Mouse (Mus musculus): ENCODE data around the gene Katnbl1. TPM values are rescaled to one million over a fixed set of nuclear protein-coding genes. Genes with fewer than 3 reads are reported as not detected.
"Not testable (repeated sequence)": the region's sequence is repeated elsewhere in the genome, so short reads cannot be mapped to it uniquely, and the experiment has no call there.

Katnbl1 gene
- polyA plus RNA-seq, 1 experiment from 2014 or later, result 44.4 TPM

- not testable (repeated sequence) for H3K9me3 ChIP-seq (replicated peaks); H3K27ac ChIP-seq; H3K36me3 ChIP-seq; H3K4me1 ChIP-seq; DNase-seq (ENCODE audit: low spot score); H3K27me3 ChIP-seq (ENCODE audit: low read depth, poor library complexity, severe bottlenecking); H3K4me3 ChIP-seq
- 95% methylated on average over 3 of the region's 3 CpGs for WGBS
Observed at GRCm38 (mm10) chr2:112428534-112428933, 49.5 kb downstream of the Katnbl1 start.

DNA sequence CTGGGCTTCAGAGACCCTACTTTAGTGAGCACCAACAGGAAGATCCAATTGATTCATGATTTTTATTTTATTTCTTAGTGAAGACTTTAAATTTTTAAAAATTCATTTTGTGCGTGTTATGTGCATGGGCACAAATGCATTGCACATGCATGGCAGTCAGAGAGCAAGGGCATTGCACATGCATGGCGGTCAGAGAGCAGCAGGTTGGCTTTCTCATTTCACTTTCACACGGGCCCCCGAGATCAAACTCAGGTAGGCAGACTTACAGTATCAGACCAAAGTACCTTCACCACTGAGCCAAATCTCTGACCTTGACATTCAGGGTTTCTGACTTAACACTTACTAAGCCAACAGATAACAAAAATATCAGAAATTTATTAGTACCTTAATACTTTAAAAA lies 50.7 kb downstream of the Katnbl1 start:
- H3K36me3 ChIP-seq, result no peaks in the 10 kb centered on the region
- no peak overlapping the region for H3K27ac ChIP-seq
- no peaks in the 10 kb centered on the region for H3K4me1 ChIP-seq
- WGBS, result 87% methylated on average over 4 of the region's 4 CpGs
- no peaks in the 10 kb centered on the region for H3K27me3 ChIP-seq (ENCODE audit: low read depth, poor library complexity, severe bottlenecking)
- H3K9me3 ChIP-seq (replicated peaks), result no peaks in the 10 kb centered on the region
- H3K4me3 ChIP-seq, result no peak overlapping the region
- no peak for DNase-seq (ENCODE audit: low spot score)

DNA sequence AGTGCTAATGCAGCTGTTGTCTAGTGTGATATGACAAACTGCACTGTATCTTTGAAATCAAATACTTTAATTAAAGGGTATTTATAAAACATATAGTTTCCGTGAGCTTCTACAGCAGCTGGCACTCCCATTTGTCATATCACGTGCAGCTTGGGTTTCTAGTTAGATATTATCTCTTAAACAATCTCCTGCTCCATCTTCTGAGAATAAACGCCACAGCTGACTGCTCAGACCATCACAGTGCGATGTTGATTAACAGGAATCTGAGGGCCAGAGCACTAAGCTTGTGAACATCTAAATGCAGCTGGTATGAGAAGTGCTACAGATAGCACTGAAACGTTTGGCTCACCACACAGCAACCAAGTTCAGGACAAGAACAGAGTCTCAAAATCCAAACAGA lies 51.4 kb downstream of the Katnbl1 start:
- DNase-seq (ENCODE audit: low spot score), result no peak

DNA sequence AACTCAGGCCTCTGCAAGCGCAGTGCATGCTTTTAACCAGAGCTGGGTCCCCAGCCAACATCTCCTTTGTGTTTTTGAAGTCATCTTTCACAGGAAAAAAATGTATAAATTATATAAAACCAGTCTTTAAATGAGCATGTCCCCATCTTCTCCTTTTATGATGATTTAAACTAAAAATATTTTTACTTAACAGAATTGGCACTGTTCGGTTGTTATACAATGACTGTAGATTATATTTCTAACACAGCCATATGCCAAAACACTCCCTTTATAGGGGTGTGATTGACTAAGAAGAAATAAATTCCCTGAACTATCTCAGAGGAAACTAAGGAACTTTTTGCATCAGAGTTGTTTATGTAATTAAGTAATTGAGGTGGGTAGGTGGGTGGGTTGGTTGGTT lies 53.5 kb downstream of the Katnbl1 start:
- no peak for DNase-seq (ENCODE audit: low spot score)

More for the DNA sequence above, 51.4 kb downstream of the Katnbl1 start:
- H3K36me3 ChIP-seq, result no peaks in the 10 kb centered on the region
- no peak overlapping the region for H3K4me3 ChIP-seq
- H3K4me1 ChIP-seq, result no peaks in the 10 kb centered on the region
- H3K27me3 ChIP-seq (ENCODE audit: low read depth, poor library complexity, severe bottlenecking), result no peaks in the 10 kb centered on the region
- no peaks in the 10 kb centered on the region for H3K9me3 ChIP-seq (replicated peaks)
- WGBS, result 77% methylated on average over 5 of the region's 5 CpGs
- no peak overlapping the region for H3K27ac ChIP-seq

GRCm38 (mm10) chr2:112433359-112433758 lies 54.3 kb downstream of the Katnbl1 start:
- Histone ChIP-seq H3K9me3 (replicated peaks) (no peaks in the 10 kb centered on the region), H3K4me3 (no peak overlapping the region), H3K27ac (no peak overlapping the region), H3K27me3 (ENCODE audit: low read depth, poor library complexity, severe bottlenecking) (no peaks in the 10 kb centered on the region), H3K36me3 (no peaks in the 10 kb centered on the region), H3K4me1 (no peaks in the 10 kb centered on the region)
- WGBS, result 86% methylated on average over 2 of the region's 2 CpGs
- no peak for DNase-seq (ENCODE audit: low spot score)

More for the DNA sequence above, 53.5 kb downstream of the Katnbl1 start:
- 95% methylated on average over 2 of the region's 2 CpGs for WGBS
- no peaks in the 10 kb centered on the region for H3K36me3 ChIP-seq
- H3K9me3 ChIP-seq (replicated peaks), result no peaks in the 10 kb centered on the region
- no peaks in the 10 kb centered on the region for H3K27me3 ChIP-seq (ENCODE audit: low read depth, poor library complexity, severe bottlenecking)
- H3K4me3 ChIP-seq, result no peak overlapping the region
- H3K27ac ChIP-seq, result no peak overlapping the region
- no peaks in the 10 kb centered on the region for H3K4me1 ChIP-seq

GRCm38 (mm10) chr2:112436292-112436691 lies 57.3 kb downstream of the Katnbl1 start:
- Histone ChIP-seq H3K4me1 (no peaks in the 10 kb centered on the region), H3K9me3 (replicated peaks) (no peaks in the 10 kb centered on the region), H3K27me3 (ENCODE audit: low read depth, poor library complexity, severe bottlenecking) (no peaks in the 10 kb centered on the region), H3K4me3 (no peak overlapping the region), H3K27ac (no peak overlapping the region), H3K36me3 (no peaks in the 10 kb centered on the region)
- DNase-seq (ENCODE audit: low spot score), result no peak
- 86% methylated on average over 4 of the region's 4 CpGs for WGBS

DNA sequence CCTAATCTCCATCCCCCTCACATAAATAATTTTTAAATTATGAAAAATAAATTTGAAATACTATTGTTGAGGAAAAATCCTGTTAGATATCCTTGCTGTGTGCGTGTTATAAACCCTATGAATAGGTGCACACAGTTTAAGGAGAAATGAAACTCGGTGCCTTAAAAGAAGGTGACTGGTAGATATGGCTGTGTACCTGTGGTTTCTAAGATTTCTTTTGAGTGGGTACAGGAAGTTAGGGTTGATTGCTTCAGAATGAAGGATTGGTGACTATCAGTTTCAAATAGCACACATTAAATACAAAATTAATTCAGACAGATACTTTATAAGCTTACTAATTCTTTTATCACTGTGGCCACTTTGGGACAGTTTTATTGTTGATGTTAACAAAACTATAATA lies 58.6 kb downstream of the Katnbl1 start:
- Histone ChIP-seq H3K27me3 (ENCODE audit: low read depth, poor library complexity, severe bottlenecking) (no peaks in the 10 kb centered on the region), H3K36me3 (no peaks in the 10 kb centered on the region), H3K4me3 (no peak overlapping the region), H3K27ac (no peak overlapping the region), H3K4me1 (no peaks in the 10 kb centered on the region), H3K9me3 (replicated peaks) (no peaks in the 10 kb centered on the region)
- no peak for DNase-seq (ENCODE audit: low spot score)
- 93% methylated on average over 2 of the region's 2 CpGs for WGBS

GRCm38 (mm10) chr2:112443491-112443890 lies 64.5 kb downstream of the Katnbl1 start:
- DNase-seq (ENCODE audit: low spot score), result no peak
- WGBS, result 73% methylated on average over 2 of the region's 2 CpGs
- H3K4me1 ChIP-seq, result no peaks in the 10 kb centered on the region
- no peaks in the 10 kb centered on the region for H3K9me3 ChIP-seq (replicated peaks)
- H3K27ac ChIP-seq, result no peak overlapping the region
- no peak overlapping the region for H3K4me3 ChIP-seq
- no peaks in the 10 kb centered on the region for H3K36me3 ChIP-seq
- no peaks in the 10 kb centered on the region for H3K27me3 ChIP-seq (ENCODE audit: low read depth, poor library complexity, severe bottlenecking)

- no peak overlapping the region for H3K27ac ChIP-seq
- no peaks in the 10 kb centered on the region for H3K4me1 ChIP-seq
- DNase-seq (ENCODE audit: low spot score), result no peak
- H3K27me3 ChIP-seq (ENCODE audit: low read depth, poor library complexity, severe bottlenecking), result no peaks in the 10 kb centered on the region
- no peak overlapping the region for H3K4me3 ChIP-seq
- no peaks in the 10 kb centered on the region for H3K36me3 ChIP-seq
- H3K9me3 ChIP-seq (replicated peaks), result no peaks in the 10 kb centered on the region
Observed at GRCm38 (mm10) chr2:112445511-112445910, 66.5 kb downstream of the Katnbl1 start.

- WGBS, result 68% methylated on average over 4 of the region's 4 CpGs
- not testable (repeated sequence) for DNase-seq (ENCODE audit: low spot score); H3K27ac ChIP-seq; H3K9me3 ChIP-seq (replicated peaks); H3K4me3 ChIP-seq; H3K36me3 ChIP-seq; H3K27me3 ChIP-seq (ENCODE audit: low read depth, poor library complexity, severe bottlenecking); H3K4me1 ChIP-seq
Observed at GRCm38 (mm10) chr2:112448046-112448445, 69.0 kb downstream of the Katnbl1 start.

GRCm38 (mm10) chr2:112448510-112449059 lies 69.6 kb downstream of the Katnbl1 start:
- H3K9me3 ChIP-seq (replicated peaks), result no peaks in the 10 kb centered on the region

DNA sequence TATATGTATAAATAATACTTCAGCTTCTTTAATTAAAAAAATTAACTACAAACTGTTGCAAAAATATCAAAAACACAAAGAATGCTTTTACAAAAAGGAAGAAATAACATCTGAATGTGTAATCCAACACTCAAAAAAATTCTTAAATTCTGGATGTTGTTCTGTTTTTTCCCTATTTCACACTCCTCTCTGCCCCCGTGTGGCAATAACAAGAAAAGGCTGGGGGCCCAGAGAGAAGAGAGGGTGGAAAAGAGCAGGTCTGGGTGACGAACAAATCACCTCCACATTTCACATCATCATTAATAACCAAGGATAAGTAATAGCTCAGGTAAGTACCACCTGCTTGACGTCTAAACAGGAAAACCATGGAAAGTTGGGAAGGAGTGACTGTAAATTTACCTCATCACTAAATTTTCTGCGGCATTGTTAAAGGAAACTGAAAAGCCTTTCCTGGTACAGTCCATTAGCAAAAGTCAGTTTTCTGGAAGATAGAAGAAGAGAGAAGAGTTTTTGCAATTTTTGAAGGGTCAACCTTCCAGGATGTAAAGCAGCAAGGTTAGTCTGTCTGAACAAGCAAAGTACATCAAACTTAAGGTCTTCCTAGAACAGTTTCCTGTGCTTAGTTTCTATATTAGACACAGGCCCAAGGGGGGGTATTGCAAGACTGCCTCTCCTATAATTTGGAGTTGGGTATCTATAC lies 70.7 kb downstream of the Katnbl1 start:
- 44% methylated on average over 4 of the region's 4 CpGs for WGBS
- Histone ChIP-seq H3K4me3 (no peak overlapping the region), H3K27me3 (ENCODE audit: low read depth, poor library complexity, severe bottlenecking) (no peaks in the 10 kb centered on the region), H3K36me3 (no peaks in the 10 kb centered on the region), H3K9me3 (replicated peaks) (no peaks in the 10 kb centered on the region), H3K4me1 (peaks cover 4% of the 10 kb centered on the region; the same call in 1 of the 2 replicates), H3K27ac (no peak overlapping the region)
- DNase-seq (ENCODE audit: low spot score), result no peak

More at GRCm38 (mm10) chr2:112448510-112449059, 69.6 kb downstream of the Katnbl1 start:
- no peak for DNase-seq (ENCODE audit: low spot score)
- Histone ChIP-seq H3K27me3 (ENCODE audit: low read depth, poor library complexity, severe bottlenecking) (no peaks in the 10 kb centered on the region), H3K27ac (no peak overlapping the region), H3K4me1 (no peaks in the 10 kb centered on the region), H3K36me3 (no peaks in the 10 kb centered on the region), H3K4me3 (no peak overlapping the region)

DNA sequence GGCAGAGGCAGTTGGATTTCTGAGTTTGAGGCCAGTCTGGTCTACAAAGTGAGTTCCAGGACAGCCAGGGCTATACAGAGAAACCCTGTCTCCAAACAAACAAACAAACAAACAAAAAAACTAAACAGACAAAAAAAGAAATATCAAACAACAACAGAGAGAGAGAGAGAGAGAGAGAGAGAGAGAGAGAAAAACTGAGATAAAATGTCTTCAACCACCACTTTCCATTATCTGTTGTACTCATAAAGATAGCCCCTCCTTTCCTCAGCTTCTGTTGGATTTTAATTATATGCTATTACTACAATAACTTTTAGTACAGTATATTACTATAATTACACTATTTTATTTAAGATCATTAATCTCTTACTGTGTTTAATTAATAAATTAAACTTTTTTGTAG lies 73.5 kb downstream of the Katnbl1 start:
- peaks cover 13% of the 10 kb centered on the region for H3K4me1 ChIP-seq
- not testable (repeated sequence) for H3K4me3 ChIP-seq; H3K27ac ChIP-seq; DNase-seq (ENCODE audit: low spot score); H3K27me3 ChIP-seq (ENCODE audit: low read depth, poor library complexity, severe bottlenecking); H3K36me3 ChIP-seq; H3K9me3 ChIP-seq (replicated peaks)
